Mouse (Mus musculus): ENCODE results near the gene Cela3b. TPM values are rescaled to one million over a fixed set of nuclear protein-coding genes. Genes with fewer than 3 reads are reported as not detected.

The Cela3b gene
- total and polyA plus RNA-seq, 2 experiments, result 0.42 to 59.5 TPM

- Histone ChIP-seq H3K9ac (ENCODE audit: low read depth, low read length) (no peak overlapping the region), H3K4me1 (ENCODE audit: control insufficient read depth, insufficient read depth, low read length) (0 out of 2 replicates have a peak, but pooled peaks cover 3% of the 10 kb centered on the region), H3K27ac (replicated peaks; ENCODE audit: insufficient read depth, low read depth, low read length) (no peak overlapping the region)
Observed at GRCm38 (mm10) chr4:137467525-137467924, 37.2 kb upstream of the Cela3b start.

GRCm38 (mm10) chr4:137466991-137467390, 36.7 kb upstream of the Cela3b start:
- no peak overlapping the region for H3K9ac ChIP-seq (ENCODE audit: low read depth, low read length)
- H3K4me3 ChIP-seq (ENCODE audit: insufficient read depth, low read depth, low read length), result no peak overlapping the region
- no peaks in the 10 kb centered on the region for H3K27me3 ChIP-seq (ENCODE audit: control insufficient read depth, insufficient read depth, low read length)
- no peak for TF ChIP-seq CTCF (IDR thresholded peaks at IDR 0.05; ENCODE audit: low read depth, low read length)
- no peak for TF ChIP-seq POLR2A (IDR thresholded peaks at IDR 0.05; ENCODE audit: extremely low read depth, insufficient read depth, low read length)
- H3K27ac ChIP-seq (replicated peaks; ENCODE audit: insufficient read depth, low read depth, low read length), result no peak overlapping the region
- WGBS, result 86% methylated on average over 4 of the region's 4 CpGs
- H3K36me3 ChIP-seq (ENCODE audit: control insufficient read depth, insufficient read depth, low read length), result no peaks in the 10 kb centered on the region
- DNase-seq (ENCODE audit: extremely low read depth, low read depth, low spot score), result no peak
- no peaks in the 10 kb centered on the region for H3K79me2 ChIP-seq (ENCODE audit: control insufficient read depth, insufficient read depth, low read length)
- H3K4me1 ChIP-seq (ENCODE audit: control insufficient read depth, insufficient read depth, low read length), result 0 out of 2 replicates have a peak, but pooled peaks cover 3% of the 10 kb centered on the region

More at GRCm38 (mm10) chr4:137467525-137467924, 37.2 kb upstream of the Cela3b start:
- H3K27me3 ChIP-seq (ENCODE audit: control insufficient read depth, insufficient read depth, low read length), result no peaks in the 10 kb centered on the region
- H3K36me3 ChIP-seq (ENCODE audit: control insufficient read depth, insufficient read depth, low read length), result no peaks in the 10 kb centered on the region
- TF ChIP-seq CTCF (IDR thresholded peaks at IDR 0.05; ENCODE audit: low read depth, low read length), result no peak
- TF ChIP-seq POLR2A (IDR thresholded peaks at IDR 0.05; ENCODE audit: extremely low read depth, insufficient read depth, low read length), result no peak
- WGBS, result 92% methylated on average over 2 of the region's 2 CpGs
- no peak for DNase-seq (ENCODE audit: extremely low read depth, low read depth, low spot score)
- no peaks in the 10 kb centered on the region; the same call in 1 of the 2 replicates for H3K79me2 ChIP-seq (ENCODE audit: control insufficient read depth, insufficient read depth, low read length)
- H3K4me3 ChIP-seq (ENCODE audit: insufficient read depth, low read depth, low read length), result no peak overlapping the region

- no peak overlapping the region for H3K4me3 ChIP-seq (ENCODE audit: insufficient read depth, low read depth, low read length)
- 69% methylated on average over 13 of the region's 13 CpGs for WGBS
- no peaks in the 10 kb centered on the region for H3K79me2 ChIP-seq (ENCODE audit: control insufficient read depth, insufficient read depth, low read length)
- no peaks in the 10 kb centered on the region for H3K36me3 ChIP-seq (ENCODE audit: control insufficient read depth, insufficient read depth, low read length)
- no peaks in the 10 kb centered on the region for H3K27me3 ChIP-seq (ENCODE audit: control insufficient read depth, insufficient read depth, low read length)
- 0 out of 2 replicates have a peak, but pooled peaks cover 3% of the 10 kb centered on the region for H3K4me1 ChIP-seq (ENCODE audit: control insufficient read depth, insufficient read depth, low read length)
- TF ChIP-seq CTCF (IDR thresholded peaks at IDR 0.05; ENCODE audit: low read depth, low read length) (no peak), POLR2A (IDR thresholded peaks at IDR 0.05; ENCODE audit: extremely low read depth, insufficient read depth, low read length) (no peak)
- H3K9ac ChIP-seq (ENCODE audit: low read depth, low read length), result no peak overlapping the region
- DNase-seq (ENCODE audit: extremely low read depth, low read depth, low spot score), result no peak
- 0 out of 2 replicates have a peak overlapping the region, but pooled peaks have one; percentile 9 for H3K27ac ChIP-seq (replicated peaks; ENCODE audit: insufficient read depth, low read depth, low read length)
Observed at GRCm38 (mm10) chr4:137465125-137465787, 34.9 kb upstream of the Cela3b start.

GRCm38 (mm10) chr4:137461981-137462690, 31.8 kb upstream of the Cela3b start:
- DNase-seq (ENCODE audit: extremely low read depth, low read depth, low spot score), result no peak
- Histone ChIP-seq H3K9ac (ENCODE audit: low read depth, low read length) (no peak overlapping the region), H3K79me2 (ENCODE audit: control insufficient read depth, insufficient read depth, low read length) (no peaks in the 10 kb centered on the region), H3K27ac (replicated peaks; ENCODE audit: insufficient read depth, low read depth, low read length) (no peak overlapping the region), H3K4me1 (ENCODE audit: control insufficient read depth, insufficient read depth, low read length) (no peaks in the 10 kb centered on the region), H3K27me3 (ENCODE audit: control insufficient read depth, insufficient read depth, low read length) (no peaks in the 10 kb centered on the region), H3K4me3 (ENCODE audit: insufficient read depth, low read depth, low read length) (no peak overlapping the region), H3K36me3 (ENCODE audit: control insufficient read depth, insufficient read depth, low read length) (no peaks in the 10 kb centered on the region)
- TF ChIP-seq POLR2A (IDR thresholded peaks at IDR 0.05; ENCODE audit: extremely low read depth, insufficient read depth, low read length), result no peak
- no peak for TF ChIP-seq CTCF (IDR thresholded peaks at IDR 0.05; ENCODE audit: low read depth, low read length)
- WGBS, result 61% methylated on average over 16 of the region's 16 CpGs

GRCm38 (mm10) chr4:137461217-137461616, 30.9 kb upstream of the Cela3b start:
- DNase-seq (ENCODE audit: extremely low read depth, low read depth, low spot score), result no peak
- Histone ChIP-seq H3K36me3 (ENCODE audit: control insufficient read depth, insufficient read depth, low read length) (no peaks in the 10 kb centered on the region), H3K4me1 (ENCODE audit: control insufficient read depth, insufficient read depth, low read length) (no peaks in the 10 kb centered on the region), H3K79me2 (ENCODE audit: control insufficient read depth, insufficient read depth, low read length) (no peaks in the 10 kb centered on the region), H3K27ac (replicated peaks; ENCODE audit: insufficient read depth, low read depth, low read length) (no peak overlapping the region), H3K27me3 (ENCODE audit: control insufficient read depth, insufficient read depth, low read length) (no peaks in the 10 kb centered on the region), H3K4me3 (ENCODE audit: insufficient read depth, low read depth, low read length) (no peak overlapping the region), H3K9ac (ENCODE audit: low read depth, low read length) (no peak overlapping the region)
- TF ChIP-seq CTCF (IDR thresholded peaks at IDR 0.05; ENCODE audit: low read depth, low read length), result no peak
- no peak for TF ChIP-seq POLR2A (IDR thresholded peaks at IDR 0.05; ENCODE audit: extremely low read depth, insufficient read depth, low read length)
- 85% methylated on average over 4 of the region's 4 CpGs for WGBS

All from liver, adult 2 months (tissue).